Mouse (Mus musculus) thymus, adult 2 months (tissue): Measurements from ENCODE around the gene Cdca3.

ENCODE experiments used
- CTCF ChIP-seq: fragments of 200-500 bp; IDR thresholded peaks from 2 replicates; pipeline ENCODE4 v1.5.1; 2012; ENCODE audit warnings: mild to moderate bottlenecking, control low read depth, low read length, moderate library complexity, borderline replicate concordance; ENCODE audit not compliant: control insufficient read depth, poor library complexity, insufficient read depth; ENCODE audit errors: extremely low read depth
- POLR2A ChIP-seq: fragments of 200-500 bp; IDR thresholded peaks from 2 replicates; pipeline ENCODE4 v1.6.1; 2012; ENCODE audit warnings: mild to moderate bottlenecking, low read length, control low read depth, moderate library complexity; ENCODE audit not compliant: control insufficient read depth, poor library complexity, insufficient read depth; ENCODE audit errors: extremely low read depth

GRCm38 (mm10) chr6:124866560-124866959, 37.2 kb downstream of the Cdca3 start:
- TF ChIP-seq CTCF (no peak), POLR2A (no peak)
